Mouse (Mus musculus) C2C12 (cell line): ENCODE data around the gene Eps15. TPM values are rescaled to one million over a fixed set of nuclear protein-coding genes. Genes with fewer than 3 reads are reported as not detected.
A peak's percentile ranks its signal among the peaks of the same experiment; 100 is the strongest.

Source experiments
- H3K27me3 ChIP-seq: one replicate; pipeline ENCODE4 v1.6.1; 2011; ENCODE audit not compliant: control insufficient read depth, insufficient read depth, insufficient read length
- H3K36me3 ChIP-seq: one replicate; pipeline ENCODE4 v1.6.1; 2011; ENCODE audit not compliant: control insufficient read depth, insufficient read depth
- H3K4me3 ChIP-seq: one replicate; pipeline ENCODE4 v1.5.1; 2011; ENCODE audit warnings: mild to moderate bottlenecking, control low read depth; ENCODE audit not compliant: poor library complexity, insufficient read depth, severe bottlenecking
- H3K79me2 ChIP-seq: one replicate; pipeline ENCODE4 v1.6.1; 2011; ENCODE audit not compliant: control insufficient read depth, insufficient read depth
- H3K79me3 ChIP-seq: one replicate; pipeline ENCODE4 v1.6.1; 2011; ENCODE audit warnings: low read depth, control low read depth
- H3ac ChIP-seq: one replicate; pipeline ENCODE3; 2011; ENCODE audit warnings: low read depth; ENCODE audit not compliant: control insufficient read depth, insufficient read length
- CEBPB ChIP-seq: IDR thresholded peaks from one replicate; pipeline ENCODE4 v1.6.1; 2011; ENCODE audit warnings: low read depth, mild to moderate bottlenecking, control low read depth, moderate library complexity
- CTCF ChIP-seq: IDR thresholded peaks from one replicate; pipeline ENCODE4 v1.5.1; 2011; ENCODE audit not compliant: control insufficient read depth, insufficient read depth, insufficient read length
- FOSL1 ChIP-seq: IDR thresholded peaks from one replicate; pipeline ENCODE4 v1.8.0; 2011; ENCODE audit warnings: mild to moderate bottlenecking, low read length; ENCODE audit not compliant: poor library complexity, insufficient read depth, severe bottlenecking
- MAX ChIP-seq: IDR thresholded peaks from one replicate; pipeline ENCODE4 v1.6.1; 2011; ENCODE audit warnings: mild to moderate bottlenecking, control low read depth
- MYOD1 ChIP-seq: IDR thresholded peaks from one replicate; pipeline ENCODE4 v1.6.1; 2011; ENCODE audit warnings: low read depth; ENCODE audit not compliant: control insufficient read depth, insufficient read length
- MYOG ChIP-seq: IDR thresholded peaks from one replicate; pipeline ENCODE4 v1.6.1; 2011; ENCODE audit not compliant: control insufficient read depth, insufficient read length; ENCODE audit errors: extremely low read depth
- USF1 ChIP-seq: IDR thresholded peaks from one replicate; pipeline ENCODE4 v1.6.1; 2011; ENCODE audit warnings: low read depth, mild to moderate bottlenecking, control low read depth, moderate library complexity
- polyA plus RNA-seq: library from polyadenylated mRNA; unstranded; fragments of >200 nt; fragmentation: generic; extraction: Trizol; gene quantifications from one replicate; pipeline ENCODE4 v1.2.1, GENCODE M21; 2012; ENCODE audit warnings: missing spikeins

The Eps15 gene
- polyA plus RNA-seq, 1 experiment = 13.1 TPM

- Histone ChIP-seq H3K79me3 (no peaks in the 10 kb centered on the region), H3K4me3 (peak overlapping the region; percentile 30), H3K27me3 (no peaks in the 10 kb centered on the region), H3ac (peak overlapping the region; percentile 59), H3K36me3 (no peaks in the 10 kb centered on the region), H3K79me2 (no peaks in the 10 kb centered on the region)
- no peak for TF ChIP-seq CTCF
- TF ChIP-seq FOSL1 = no peak
- no peak for TF ChIP-seq USF1
- TF ChIP-seq MYOG = no peak
- TF ChIP-seq CEBPB = no peak
- no peak for TF ChIP-seq MYOD1
- TF ChIP-seq MAX = no peak
These were observed 127.1 kb downstream of the Eps15 start for GRCm38 (mm10) chr4:109407176-109407520.

GRCm38 (mm10) chr4:109407701-109408485 lies 127.8 kb downstream of the Eps15 start:
- Histone ChIP-seq H3K79me3 (no peaks in the 10 kb centered on the region), H3ac (no peak overlapping the region), H3K79me2 (no peaks in the 10 kb centered on the region), H3K27me3 (no peaks in the 10 kb centered on the region), H3K4me3 (no peak overlapping the region), H3K36me3 (no peaks in the 10 kb centered on the region)
- no peak for TF ChIP-seq MYOD1
- no peak for TF ChIP-seq CEBPB

- no peak overlapping the region for H3K4me3 ChIP-seq
- no peaks in the 10 kb centered on the region for H3K36me3 ChIP-seq
- TF ChIP-seq CEBPB (no peak), USF1 (no peak), MYOD1 (no peak), MYOG (no peak), CTCF (no peak), FOSL1 (no peak)
- H3ac ChIP-seq = no peak overlapping the region
- no peaks in the 10 kb centered on the region for H3K27me3 ChIP-seq
- no peaks in the 10 kb centered on the region for H3K79me3 ChIP-seq
- no peaks in the 10 kb centered on the region for H3K79me2 ChIP-seq
These were observed 130.8 kb downstream of the Eps15 start for GRCm38 (mm10) chr4:109410681-109411376.

- no peak overlapping the region for H3K4me3 ChIP-seq
- H3ac ChIP-seq = no peak overlapping the region
- H3K36me3 ChIP-seq = no peaks in the 10 kb centered on the region
- H3K27me3 ChIP-seq = no peaks in the 10 kb centered on the region
- H3K79me2 ChIP-seq = no peaks in the 10 kb centered on the region
- TF ChIP-seq CTCF (no peak), FOSL1 (no peak), MAX (no peak), MYOD1 (no peak), MYOG (no peak), CEBPB (no peak)
- no peaks in the 10 kb centered on the region for H3K79me3 ChIP-seq
These were observed 131.4 kb downstream of the Eps15 start for GRCm38 (mm10) chr4:109411377-109411967.

- no peak overlapping the region for H3K4me3 ChIP-seq
- TF ChIP-seq CTCF = no peak
- no peak for TF ChIP-seq FOSL1
- no peak for TF ChIP-seq CEBPB
- no peak for TF ChIP-seq MYOD1
- TF ChIP-seq MYOG = no peak
- no peak for TF ChIP-seq USF1
- no peak for TF ChIP-seq MAX
- H3ac ChIP-seq = no peak overlapping the region
- no peaks in the 10 kb centered on the region for H3K27me3 ChIP-seq
- no peaks in the 10 kb centered on the region for H3K79me2 ChIP-seq
- no peaks in the 10 kb centered on the region for H3K36me3 ChIP-seq
- no peaks in the 10 kb centered on the region for H3K79me3 ChIP-seq
These were observed 132.2 kb downstream of the Eps15 start for GRCm38 (mm10) chr4:109412233-109412632.
